Mouse (Mus musculus) limb, embryonic 13.5 days (tissue): ENCODE data around the gene Ms4a15. TPM values are rescaled to one million over a fixed set of nuclear protein-coding genes. Genes with fewer than 3 reads are reported as not detected.

Source experiments
- ATAC-seq: fragments of 200-750 bp; cut with Nextera tagmentation; 2 replicates; pipeline ENCODE4 v1.8.0; 2017; ENCODE audit warnings: low read depth, moderate number of reproducible peaks, moderate TSS enrichment; ENCODE audit not compliant: low FRiP score
- H3K27ac ChIP-seq: fragments of 300-500 bp; sonication (generic); 2 replicates; pipeline ENCODE4 v1.5.1; 2015; ENCODE audit warnings: inconsistent platforms, mild to moderate bottlenecking, moderate library complexity
- H3K27me3 ChIP-seq: fragments of 300-500 bp; sonication (generic); 2 replicates; pipeline ENCODE4 v1.6.1; 2015; ENCODE audit warnings: mild to moderate bottlenecking, inconsistent platforms
- H3K36me3 ChIP-seq: fragments of 300-500 bp; sonication (generic); 2 replicates; pipeline ENCODE4 v1.6.1; 2015; ENCODE audit warnings: inconsistent platforms, mild to moderate bottlenecking, moderate library complexity
- H3K4me1 ChIP-seq: fragments of 300-500 bp; sonication (generic); 2 replicates; pipeline ENCODE4 v1.6.1; 2015; ENCODE audit warnings: inconsistent platforms
- H3K4me2 ChIP-seq: fragments of 300-500 bp; sonication (generic); replicated peaks from 2 replicates; pipeline ENCODE4 v1.6.1; 2015; ENCODE audit warnings: inconsistent platforms, mild to moderate bottlenecking, moderate library complexity
- H3K4me3 ChIP-seq: fragments of 300-500 bp; sonication (generic); 2 replicates; pipeline ENCODE4 v1.5.1; 2015; ENCODE audit warnings: moderate library complexity, mild to moderate bottlenecking, inconsistent platforms
- H3K9ac ChIP-seq: fragments of 300-500 bp; sonication (generic); 2 replicates; pipeline ENCODE4 v1.6.1; 2015; ENCODE audit warnings: mild to moderate bottlenecking, inconsistent platforms
- H3K9me3 ChIP-seq: fragments of 300-500 bp; sonication (generic); 2 replicates; pipeline ENCODE4 v1.6.1; 2016; ENCODE audit warnings: inconsistent platforms
- WGBS: fragments of 180-500 bp; shearing (Covaris S2); methylation state at CpG from one replicate; pipeline ENCODE4 v1.1.7; 2015; 5-methylcytosine and 5-hydroxymethylcytosine counted together
- polyA plus RNA-seq: library from polyadenylated mRNA; unstranded; fragments of >200 nt; fragmentation: Nextera tagmentation; extraction: Ambion mirVana; gene quantifications from 2 replicates; pipeline ENCODE4 v1.2.1, GENCODE M21; 2015

Ms4a15 gene
- not detected in 2 replicates for polyA plus RNA-seq

- no peaks in the 10 kb centered on the region for H3K27me3 ChIP-seq
- H3K4me2 ChIP-seq: no peak within 1 kb of the TSS
- ATAC-seq: no peak
- H3K36me3 ChIP-seq: no peaks in the 10 kb centered on the region
- no peak within 1 kb of the TSS for H3K4me3 ChIP-seq
- WGBS: 80% methylated on average over 7 of the region's 7 CpGs
- no peaks in the 10 kb centered on the region for H3K9me3 ChIP-seq
- H3K9ac ChIP-seq: no peak within 1 kb of the TSS
- H3K4me1 ChIP-seq: no peaks in the 10 kb centered on the region
- no peak within 1 kb of the TSS for H3K27ac ChIP-seq
These were observed at the start of gene Ms4a15 for GRCm38 (mm10) chr19:10993150-10993549. Gene Ms4a15 (minus strand): TSS chr19:10993250.

GRCm38 (mm10) chr19:11037570-11037969 is 44.5 kb upstream of the Ms4a15 start:
- no peak overlapping the region for H3K4me3 ChIP-seq
- ATAC-seq: no peak
- no peak overlapping the region for H3K4me2 ChIP-seq
- H3K36me3 ChIP-seq: no peaks in the 10 kb centered on the region
- peaks cover 4% of the 10 kb centered on the region; the same call in 1 of the 2 replicates for H3K27me3 ChIP-seq
- no peak overlapping the region for H3K27ac ChIP-seq
- H3K4me1 ChIP-seq: no peaks in the 10 kb centered on the region
- H3K9me3 ChIP-seq: no peaks in the 10 kb centered on the region
- H3K9ac ChIP-seq: no peak overlapping the region

GRCm38 (mm10) chr19:11022382-11022781 is 29.3 kb upstream of the Ms4a15 start:
- Histone ChIP-seq H3K4me3 (no peak overlapping the region), H3K9ac (no peak overlapping the region), H3K27ac (no peak overlapping the region), H3K36me3 (no peaks in the 10 kb centered on the region), H3K4me2 (no peak overlapping the region), H3K27me3 (no peaks in the 10 kb centered on the region), H3K4me1 (no peaks in the 10 kb centered on the region), H3K9me3 (no peaks in the 10 kb centered on the region)
- no peak for ATAC-seq

GRCm38 (mm10) chr19:11017891-11018290 is 24.8 kb upstream of the Ms4a15 start, which contains the start of gene Ms4a18:
Gene Ms4a18 (minus strand): TSS chr19:11018031.
- no peaks in the 10 kb centered on the region for H3K4me1 ChIP-seq
- no peaks in the 10 kb centered on the region for H3K27me3 ChIP-seq
- no peak within 1 kb of the TSS for H3K27ac ChIP-seq
- H3K9ac ChIP-seq: no peak within 1 kb of the TSS
- no peak within 1 kb of the TSS for H3K4me3 ChIP-seq
- ATAC-seq: no peak
- WGBS: 69% methylated on average over 3 of the region's 3 CpGs
- no peak within 1 kb of the TSS for H3K4me2 ChIP-seq
- H3K36me3 ChIP-seq: no peaks in the 10 kb centered on the region
- H3K9me3 ChIP-seq: no peaks in the 10 kb centered on the region

- Histone ChIP-seq H3K27ac (no peak overlapping the region), H3K9ac (no peak overlapping the region), H3K4me3 (no peak overlapping the region), H3K4me2 (no peak overlapping the region), H3K4me1 (no peaks in the 10 kb centered on the region), H3K9me3 (no peaks in the 10 kb centered on the region), H3K36me3 (no peaks in the 10 kb centered on the region), H3K27me3 (no peaks in the 10 kb centered on the region)
- 74% methylated on average over 2 of the region's 2 CpGs for WGBS
- no peak for ATAC-seq
These were observed 24.2 kb upstream of the Ms4a15 start for GRCm38 (mm10) chr19:11017251-11017650.

- ATAC-seq: no peak
- H3K27me3 ChIP-seq: no peaks in the 10 kb centered on the region
- WGBS: 83% methylated on average over 1 of the region's 1 CpGs
- no peaks in the 10 kb centered on the region for H3K4me1 ChIP-seq
- no peak overlapping the region for H3K9ac ChIP-seq
- no peak overlapping the region for H3K4me3 ChIP-seq
- H3K27ac ChIP-seq: no peak overlapping the region
- H3K9me3 ChIP-seq: no peaks in the 10 kb centered on the region
- H3K36me3 ChIP-seq: no peaks in the 10 kb centered on the region
- H3K4me2 ChIP-seq: no peak overlapping the region
These were observed 22.9 kb upstream of the Ms4a15 start for GRCm38 (mm10) chr19:11015998-11016397.

GRCm38 (mm10) chr19:11015468-11015867 is 22.4 kb upstream of the Ms4a15 start:
- no peak overlapping the region for H3K27ac ChIP-seq
- H3K4me3 ChIP-seq: no peak overlapping the region
- no peaks in the 10 kb centered on the region for H3K4me1 ChIP-seq
- H3K9ac ChIP-seq: no peak overlapping the region
- ATAC-seq: no peak
- no peaks in the 10 kb centered on the region for H3K36me3 ChIP-seq
- H3K9me3 ChIP-seq: no peaks in the 10 kb centered on the region
- no peak overlapping the region for H3K4me2 ChIP-seq
- no peaks in the 10 kb centered on the region for H3K27me3 ChIP-seq

GRCm38 (mm10) chr19:10991911-10992310 is 1.1 kb downstream of the Ms4a15 start:
- Histone ChIP-seq H3K27ac (no peak overlapping the region), H3K9ac (no peak overlapping the region), H3K27me3 (no peaks in the 10 kb centered on the region), H3K9me3 (no peaks in the 10 kb centered on the region), H3K4me2 (no peak overlapping the region), H3K4me1 (no peaks in the 10 kb centered on the region), H3K4me3 (no peak overlapping the region), H3K36me3 (no peaks in the 10 kb centered on the region)
- ATAC-seq: no peak

- ATAC-seq: no peak
These were observed 2.3 kb downstream of the Ms4a15 start for GRCm38 (mm10) chr19:10990751-10991150.

GRCm38 (mm10) chr19:10988563-10988962 is 4.5 kb downstream of the Ms4a15 start:
- 80% methylated on average over 1 of the region's 1 CpGs for WGBS
- ATAC-seq: no peak
- Histone ChIP-seq H3K27me3 (no peaks in the 10 kb centered on the region), H3K4me1 (no peaks in the 10 kb centered on the region), H3K9me3 (no peaks in the 10 kb centered on the region), H3K4me3 (no peak overlapping the region), H3K36me3 (no peaks in the 10 kb centered on the region), H3K9ac (no peak overlapping the region), H3K27ac (no peak overlapping the region), H3K4me2 (no peak overlapping the region)

More at GRCm38 (mm10) chr19:10990751-10991150, 2.3 kb downstream of the Ms4a15 start:
- Histone ChIP-seq H3K9ac (no peak overlapping the region), H3K27ac (no peak overlapping the region), H3K9me3 (no peaks in the 10 kb centered on the region), H3K4me1 (no peaks in the 10 kb centered on the region), H3K4me2 (no peak overlapping the region), H3K4me3 (no peak overlapping the region), H3K27me3 (no peaks in the 10 kb centered on the region), H3K36me3 (no peaks in the 10 kb centered on the region)
- 30% methylated on average over 1 of the region's 1 CpGs for WGBS

GRCm38 (mm10) chr19:10985889-10986288 is 7.2 kb downstream of the Ms4a15 start:
- 90% methylated on average over 4 of the region's 4 CpGs for WGBS
- H3K9ac ChIP-seq: no peak overlapping the region
- no peak overlapping the region for H3K4me3 ChIP-seq
- no peaks in the 10 kb centered on the region for H3K4me1 ChIP-seq
- H3K27me3 ChIP-seq: no peaks in the 10 kb centered on the region
- no peaks in the 10 kb centered on the region for H3K36me3 ChIP-seq
- no peaks in the 10 kb centered on the region for H3K9me3 ChIP-seq
- no peak for ATAC-seq
- no peak overlapping the region for H3K4me2 ChIP-seq
- no peak overlapping the region for H3K27ac ChIP-seq

GRCm38 (mm10) chr19:10984551-10984950 is 8.5 kb downstream of the Ms4a15 start:
- 72% methylated on average over 13 of the region's 13 CpGs for WGBS
- Histone ChIP-seq H3K4me2 (no peak overlapping the region), H3K27ac (no peak overlapping the region), H3K4me3 (no peak overlapping the region), H3K27me3 (no peaks in the 10 kb centered on the region), H3K9ac (no peak overlapping the region), H3K4me1 (0 out of 2 replicates have a peak, but pooled peaks cover 4% of the 10 kb centered on the region), H3K36me3 (no peaks in the 10 kb centered on the region), H3K9me3 (no peaks in the 10 kb centered on the region)
- no peak for ATAC-seq

GRCm38 (mm10) chr19:10983146-10983545 is 9.9 kb downstream of the Ms4a15 start:
- no peak overlapping the region for H3K9ac ChIP-seq
- H3K9me3 ChIP-seq: no peaks in the 10 kb centered on the region
- no peaks in the 10 kb centered on the region for H3K27me3 ChIP-seq
- no peak overlapping the region for H3K27ac ChIP-seq
- 0 out of 2 replicates have a peak, but pooled peaks cover 7% of the 10 kb centered on the region for H3K4me1 ChIP-seq
- H3K36me3 ChIP-seq: no peaks in the 10 kb centered on the region
- H3K4me3 ChIP-seq: peak overlapping the region; percentile 3; the same call in 1 of the 2 replicates
- ATAC-seq: no peak
- WGBS: 23% methylated on average over 14 of the region's 14 CpGs
- peak overlapping the region; percentile 42 for H3K4me2 ChIP-seq
